Mouse (Mus musculus): Measurements from ENCODE around the gene Cyb5d2.
"Not testable (repeated sequence)": the region's sequence is repeated elsewhere in the genome, so short reads cannot be mapped to it uniquely, and the experiment has no call there.

Cyb5d2 gene

GRCm38 (mm10) chr11:72795455-72796295 is at the start of gene Cyb5d2, which contains the start of gene Zzef1:
Cyb5d2 (minus strand) TSS chr11:72796142.
Zzef1 (plus strand) TSS chr11:72796226.
- peak; percentile 99 for DNase-seq

GRCm38 (mm10) chr11:72845526-72845925 is 49.6 kb upstream of the Cyb5d2 start:
- no peak for DNase-seq

- DNase-seq = no peak
Measured at GRCm38 (mm10) chr11:72843576-72843975, 47.6 kb upstream of the Cyb5d2 start.

GRCm38 (mm10) chr11:72842731-72843130 is 46.8 kb upstream of the Cyb5d2 start:
- no peak for DNase-seq

- no peak for DNase-seq
Measured at GRCm38 (mm10) chr11:72829869-72830268, 33.9 kb upstream of the Cyb5d2 start.

GRCm38 (mm10) chr11:72821041-72821440 is 25.1 kb upstream of the Cyb5d2 start:
- DNase-seq = no peak

- DNase-seq = no peak
Measured at GRCm38 (mm10) chr11:72818067-72818466, 22.1 kb upstream of the Cyb5d2 start.

GRCm38 (mm10) chr11:72816859-72817258 is 20.9 kb upstream of the Cyb5d2 start:
- no peak for DNase-seq

GRCm38 (mm10) chr11:72814188-72814587 is 18.2 kb upstream of the Cyb5d2 start:
- DNase-seq = no peak

- DNase-seq = no peak
Measured at GRCm38 (mm10) chr11:72813687-72814086, 17.7 kb upstream of the Cyb5d2 start.

GRCm38 (mm10) chr11:72807992-72808391 is 12.1 kb upstream of the Cyb5d2 start:
- no peak for DNase-seq

- no peak for DNase-seq
Measured at GRCm38 (mm10) chr11:72806556-72806955, 10.6 kb upstream of the Cyb5d2 start.

GRCm38 (mm10) chr11:72805232-72805631 is 9.3 kb upstream of the Cyb5d2 start:
- no peak for DNase-seq

- DNase-seq = no peak
Measured at GRCm38 (mm10) chr11:72804586-72804985, 8.6 kb upstream of the Cyb5d2 start.

- no peak for DNase-seq
Measured at GRCm38 (mm10) chr11:72803038-72803437, 7.1 kb upstream of the Cyb5d2 start.

- no peak for DNase-seq
Measured at GRCm38 (mm10) chr11:72801182-72801581, 5.2 kb upstream of the Cyb5d2 start.

- no peak for DNase-seq
Measured at GRCm38 (mm10) chr11:72798112-72798511, 2.2 kb upstream of the Cyb5d2 start.

GRCm38 (mm10) chr11:72796773-72797338 is 914 bp upstream of the Cyb5d2 start:
- DNase-seq = no peak

- DNase-seq = no peak
Measured at GRCm38 (mm10) chr11:72796296-72796687, 350 bp upstream of the Cyb5d2 start.

GRCm38 (mm10) chr11:72795149-72795454 is 840 bp downstream of the Cyb5d2 start:
- DNase-seq = no peak

GRCm38 (mm10) chr11:72792033-72792432 is 3.9 kb downstream of the Cyb5d2 start:
- no peak for DNase-seq

GRCm38 (mm10) chr11:72782503-72782902 is 13.4 kb downstream of the Cyb5d2 start:
- no peak for DNase-seq

GRCm38 (mm10) chr11:72782103-72782502 is 13.8 kb downstream of the Cyb5d2 start:
- no peak for DNase-seq

GRCm38 (mm10) chr11:72778957-72779356 is 17.0 kb downstream of the Cyb5d2 start:
- DNase-seq = no peak

- DNase-seq = not testable (repeated sequence)
Measured at GRCm38 (mm10) chr11:72772611-72773010, 23.3 kb downstream of the Cyb5d2 start.

Data from retina, postnatal 1 day (tissue).